Mouse (Mus musculus) ES-Bruce4 (cell line): ENCODE results near the gene Ptprt. TPM values are rescaled to one million over a fixed set of nuclear protein-coding genes. Genes with fewer than 3 reads are reported as not detected.

Experiments
- H3K27ac ChIP-seq: 2 replicates; pipeline ENCODE4 v1.5.1; 2012; ENCODE audit warnings: low read length, inconsistent platforms; ENCODE audit not compliant: insufficient read depth
- H3K27me3 ChIP-seq: 2 replicates; pipeline ENCODE4 v1.6.1; 2012; ENCODE audit warnings: mild to moderate bottlenecking, low read length, inconsistent platforms; ENCODE audit not compliant: control insufficient read depth, poor library complexity, insufficient read depth, severe bottlenecking
- H3K36me3 ChIP-seq: 2 replicates; pipeline ENCODE4 v1.6.1; 2012; ENCODE audit warnings: inconsistent platforms, mild to moderate bottlenecking, low read length, moderate library complexity; ENCODE audit not compliant: control insufficient read depth, poor library complexity, insufficient read depth, severe bottlenecking
- H3K4me1 ChIP-seq: one replicate; pipeline ENCODE4 v1.8.1; 2011; ENCODE audit warnings: low read length; ENCODE audit not compliant: control insufficient read depth, insufficient read depth
- H3K4me3 ChIP-seq: 2 replicates; pipeline ENCODE4 v1.5.1; 2011; ENCODE audit warnings: low read depth, mild to moderate bottlenecking, low read length
- H3K9ac ChIP-seq: 2 replicates; pipeline ENCODE4 v1.6.1; 2012; ENCODE audit warnings: low read depth, mild to moderate bottlenecking, inconsistent platforms; ENCODE audit not compliant: poor library complexity, severe bottlenecking
- H3K9me3 ChIP-seq: replicated peaks from 2 replicates; pipeline ENCODE4 v1.6.1; 2012; ENCODE audit warnings: mild to moderate bottlenecking, low read length, inconsistent platforms; ENCODE audit not compliant: control insufficient read depth, poor library complexity, insufficient read depth, severe bottlenecking
- CTCF ChIP-seq: IDR thresholded peaks from one replicate; pipeline ENCODE4 v1.8.1; 2011; ENCODE audit warnings: low read depth, low read length
- EP300 ChIP-seq: IDR thresholded peaks from 2 replicates; pipeline ENCODE4 v1.6.1; 2011; ENCODE audit warnings: low read depth, low read length; ENCODE audit not compliant: insufficient read depth
- POLR2A ChIP-seq: IDR thresholded peaks from one replicate; pipeline ENCODE4 v1.8.1; 2011; ENCODE audit warnings: low read length; ENCODE audit not compliant: insufficient read depth
- polyA plus RNA-seq: library from polyadenylated mRNA; stranded (reverse); fragments of >200 nt; gene quantifications from 2 replicates; pipeline ENCODE4 v1.2.4, GENCODE M21; 2011; ENCODE audit warnings: low read depth; ENCODE audit not compliant: missing spikeins, insufficient read depth, insufficient read length

Ptprt gene
- polyA plus RNA-seq, 1 experiment: 5.1 TPM

DNA sequence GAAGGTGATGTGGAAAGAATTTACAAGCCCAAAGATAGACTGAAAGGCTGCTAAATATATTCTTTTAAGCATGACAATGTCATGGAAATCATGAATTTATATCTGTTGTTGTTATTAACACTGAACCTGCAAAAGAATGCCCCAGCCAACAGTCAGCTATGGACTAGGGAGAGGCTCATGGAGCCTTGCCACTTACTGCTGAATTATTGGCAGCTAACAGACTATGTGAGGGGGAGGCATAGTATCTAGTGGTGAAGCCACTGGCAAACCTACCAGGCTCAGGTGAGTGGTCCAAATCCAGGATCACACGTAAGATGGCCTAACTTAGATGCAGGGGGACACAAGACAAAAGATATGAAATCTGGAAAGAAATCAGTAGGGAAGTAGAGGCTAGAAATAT, 847.6 kb downstream of the Ptprt start:
- Histone ChIP-seq H3K9ac (no peak overlapping the region), H3K36me3 (no peaks in the 10 kb centered on the region), H3K4me1 (no peaks in the 10 kb centered on the region), H3K9me3 (no peaks in the 10 kb centered on the region), H3K27ac (no peak overlapping the region), H3K27me3 (no peaks in the 10 kb centered on the region), H3K4me3 (no peak overlapping the region)
- no peak for TF ChIP-seq EP300
- no peak for TF ChIP-seq POLR2A

GRCm38 (mm10) chr2:161808086-161808801, 852.7 kb downstream of the Ptprt start:
- H3K36me3 ChIP-seq: no peaks in the 10 kb centered on the region
- no peak overlapping the region for H3K9ac ChIP-seq
- H3K4me3 ChIP-seq: no peak overlapping the region
- no peak for TF ChIP-seq EP300
- TF ChIP-seq POLR2A: no peak
- no peak for TF ChIP-seq CTCF
- H3K4me1 ChIP-seq: no peaks in the 10 kb centered on the region
- no peak overlapping the region for H3K27ac ChIP-seq
- H3K9me3 ChIP-seq: no peaks in the 10 kb centered on the region
- no peaks in the 10 kb centered on the region for H3K27me3 ChIP-seq

DNA sequence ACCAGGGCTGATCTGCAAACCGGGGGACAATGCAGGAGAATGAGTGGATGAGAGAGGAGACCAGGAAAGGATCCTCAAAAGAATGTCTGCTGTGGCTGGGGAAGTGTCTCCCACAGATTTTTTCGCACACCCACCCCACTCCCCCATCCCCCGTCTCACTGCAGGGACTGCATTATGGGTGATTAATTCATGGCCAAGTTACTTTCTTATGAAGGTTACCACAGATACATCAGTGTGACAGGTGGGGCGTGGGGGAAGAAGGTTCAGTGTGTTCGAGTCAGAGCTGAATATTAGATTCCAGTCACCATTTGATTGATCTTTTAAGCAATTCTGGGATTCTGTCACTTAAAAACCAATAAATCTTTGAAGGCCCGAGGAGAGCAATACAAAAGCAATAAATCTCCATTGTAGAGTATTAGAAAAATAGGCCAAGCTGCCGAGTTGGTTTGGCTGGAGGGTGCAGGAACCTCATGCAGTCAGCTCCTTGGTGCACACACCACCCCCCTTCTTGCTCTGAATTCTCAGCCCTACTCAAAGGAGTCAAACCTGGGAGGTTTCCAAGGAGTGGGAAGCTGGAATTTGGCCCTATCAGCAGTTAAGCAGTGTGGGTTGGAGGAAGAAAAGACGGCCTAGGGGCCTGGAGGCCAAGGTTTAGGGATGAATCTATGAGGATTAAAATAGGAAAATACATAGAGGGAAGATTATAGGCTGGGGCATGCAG, 854.5 kb downstream of the Ptprt start:
- Histone ChIP-seq H3K36me3 (no peaks in the 10 kb centered on the region), H3K4me1 (no peaks in the 10 kb centered on the region), H3K4me3 (no peak overlapping the region), H3K9me3 (no peaks in the 10 kb centered on the region), H3K9ac (no peak overlapping the region), H3K27me3 (no peaks in the 10 kb centered on the region), H3K27ac (no peak overlapping the region)
- TF ChIP-seq CTCF (no peak), EP300 (no peak), POLR2A (no peak)

DNA sequence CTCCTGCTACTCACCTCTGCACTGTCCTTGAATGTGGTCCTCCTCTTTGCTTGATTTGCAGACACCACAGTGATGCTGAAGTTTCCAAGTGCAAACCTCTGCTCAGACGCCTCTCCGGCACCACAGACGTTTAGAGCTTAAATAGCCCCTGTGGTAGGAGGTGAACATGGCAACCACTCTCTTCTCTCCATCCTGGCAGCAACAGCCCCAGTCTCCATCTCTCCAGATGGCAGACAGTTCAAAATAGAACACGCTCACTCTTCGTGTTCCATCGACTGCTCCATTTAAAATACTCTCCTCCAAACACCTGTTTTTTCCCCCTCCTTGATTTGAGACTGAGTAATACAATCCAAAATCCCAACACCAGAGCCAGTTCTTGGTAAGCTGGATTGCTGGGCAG, 861.0 kb downstream of the Ptprt start:
- Histone ChIP-seq H3K27ac (no peak overlapping the region), H3K4me3 (no peak overlapping the region), H3K36me3 (no peaks in the 10 kb centered on the region), H3K4me1 (no peaks in the 10 kb centered on the region), H3K9ac (no peak overlapping the region), H3K9me3 (no peaks in the 10 kb centered on the region), H3K27me3 (no peaks in the 10 kb centered on the region)
- TF ChIP-seq POLR2A (no peak), CTCF (no peak), EP300 (no peak)

GRCm38 (mm10) chr2:161767528-161767927, 893.4 kb downstream of the Ptprt start:
- TF ChIP-seq POLR2A (no peak), CTCF (no peak), EP300 (no peak)
- no peaks in the 10 kb centered on the region for H3K9me3 ChIP-seq
- no peak overlapping the region for H3K9ac ChIP-seq
- H3K4me1 ChIP-seq: no peaks in the 10 kb centered on the region
- H3K4me3 ChIP-seq: no peak overlapping the region
- no peaks in the 10 kb centered on the region; the same call in 1 of the 2 replicates for H3K27me3 ChIP-seq
- no peak overlapping the region for H3K27ac ChIP-seq
- H3K36me3 ChIP-seq: no peaks in the 10 kb centered on the region

DNA sequence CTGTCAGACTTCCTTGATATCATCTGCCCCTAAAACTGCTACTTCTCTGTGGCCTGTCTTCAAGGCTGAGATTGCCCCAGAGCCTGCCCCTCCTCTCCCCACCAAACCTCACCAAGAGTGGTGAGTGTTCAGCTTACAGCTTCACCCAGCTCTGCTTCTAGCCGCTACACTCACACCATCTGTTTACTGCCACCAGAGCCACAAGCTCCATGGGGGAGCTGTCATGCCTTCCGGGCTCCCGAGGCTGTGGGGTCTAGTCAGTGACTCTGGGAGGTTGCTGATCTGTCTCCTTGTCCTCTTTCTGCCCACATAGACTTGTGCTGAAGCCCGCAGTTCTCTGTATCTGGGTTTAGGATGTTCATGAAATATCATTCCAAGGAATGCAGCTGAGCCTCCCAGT, 947.9 kb downstream of the Ptprt start:
- no peaks in the 10 kb centered on the region for H3K27me3 ChIP-seq
- H3K9me3 ChIP-seq: no peaks in the 10 kb centered on the region
- H3K27ac ChIP-seq: no peak overlapping the region
- no peak overlapping the region for H3K9ac ChIP-seq
- no peak for TF ChIP-seq EP300
- no peak for TF ChIP-seq POLR2A
- TF ChIP-seq CTCF: no peak
- H3K4me1 ChIP-seq: no peaks in the 10 kb centered on the region
- H3K4me3 ChIP-seq: no peak overlapping the region
- no peaks in the 10 kb centered on the region for H3K36me3 ChIP-seq
